Mouse (Mus musculus) lung, postnatal 0 days (tissue): ENCODE results near the gene Retreg1. TPM values are rescaled to one million over a fixed set of nuclear protein-coding genes. Genes with fewer than 3 reads are reported as not detected.

Experiments
- ATAC-seq: fragments of 200-750 bp; cut with Nextera tagmentation; 2 replicates; pipeline ENCODE4 v1.8.0; 2017; ENCODE audit warnings: moderate library complexity
- DNase-seq: peaks from one replicate; pipeline ENCODE4 v3.0.0-alpha.2; 2016; ENCODE audit warnings: low spot score
- H3K27ac ChIP-seq: fragments of 300-500 bp; sonication (generic); 2 replicates; pipeline ENCODE4 v1.5.1; 2014; ENCODE audit warnings: antibody characterized with exemption, mild to moderate bottlenecking, low read length, mixed read lengths
- H3K27me3 ChIP-seq: fragments of 300-500 bp; sonication (generic); replicated peaks from 2 replicates; pipeline ENCODE4 v1.6.1; 2014; ENCODE audit warnings: low read length, mixed read lengths; ENCODE audit not compliant: insufficient read depth
- H3K36me3 ChIP-seq: fragments of 300-500 bp; sonication (generic); 2 replicates; pipeline ENCODE4 v1.6.1; 2014; ENCODE audit warnings: low read length, mixed read lengths; ENCODE audit not compliant: insufficient read depth
- H3K4me1 ChIP-seq: fragments of 300-500 bp; sonication (generic); 2 replicates; pipeline ENCODE4 v1.6.1; 2014; ENCODE audit warnings: antibody characterized with exemption, low read depth, low read length, mixed read lengths; ENCODE audit not compliant: insufficient read depth
- H3K4me2 ChIP-seq: fragments of 300-500 bp; sonication (generic); replicated peaks from 2 replicates; pipeline ENCODE4 v1.6.1; 2014; ENCODE audit warnings: low read depth, mild to moderate bottlenecking, low read length, moderate library complexity, mixed read lengths
- H3K4me3 ChIP-seq: fragments of 300-500 bp; sonication (generic); 2 replicates; pipeline ENCODE4 v1.5.1; 2014; ENCODE audit warnings: low read depth, low read length
- H3K9ac ChIP-seq: fragments of 300-500 bp; sonication (generic); replicated peaks from 2 replicates; pipeline ENCODE4 v1.6.1; 2014; ENCODE audit warnings: low read depth, mild to moderate bottlenecking
- H3K9me3 ChIP-seq: fragments of 300-500 bp; sonication (generic); 2 replicates; pipeline ENCODE4 v1.6.1; 2016; ENCODE audit warnings: low read length, mixed read lengths
- CTCF ChIP-seq: IDR thresholded peaks from 2 replicates; pipeline ENCODE4 v1.5.1; 2016; ENCODE audit warnings: antibody characterized with exemption, mild to moderate bottlenecking
- EP300 ChIP-seq: IDR thresholded peaks from 2 replicates; pipeline ENCODE4 v1.6.1; 2016; ENCODE audit warnings: antibody characterized with exemption, mild to moderate bottlenecking, control low read depth
- WGBS: fragments of 180-500 bp; shearing (Covaris S2); extraction: QIAGEN DNeasy Blood & Tissue Kit; methylation state at CpG from one replicate; pipeline ENCODE4 v1.1.7; 2014; 5-methylcytosine and 5-hydroxymethylcytosine counted together
- polyA plus RNA-seq: library from polyadenylated mRNA; unstranded; fragments of >200 nt; fragmentation: Nextera tagmentation; extraction: Ambion mirVana; gene quantifications from 2 replicates; pipeline ENCODE4 v1.2.1, GENCODE M21; 2015

The Retreg1 gene
- polyA plus RNA-seq, 1 experiment from 2014 or later = 36.2 TPM

- WGBS = 84% methylated on average over 7 of the region's 7 CpGs
Observed at GRCm38 (mm10) chr15:25938496-25938895, 95.5 kb downstream of the Retreg1 start.

GRCm38 (mm10) chr15:25940397-25941377 is 97.7 kb downstream of the Retreg1 start:
- TF ChIP-seq EP300 (peak; percentile 77), CTCF (peak; percentile 46)
- H3K36me3 ChIP-seq = no peaks in the 10 kb centered on the region
- H3K9me3 ChIP-seq = no peaks in the 10 kb centered on the region
- 0 out of 2 replicates have a peak, but pooled peaks cover 3% of the 10 kb centered on the region for H3K4me1 ChIP-seq
- 26% methylated on average over 24 of the region's 24 CpGs for WGBS
- H3K4me3 ChIP-seq = peak overlapping the region; percentile 20; the same call in 1 of the 2 replicates
- ATAC-seq (peak; percentile 87), DNase-seq (peak; percentile 93)
- peak overlapping the region; percentile 27; the same call in 1 of the 2 replicates for H3K9ac ChIP-seq
- H3K27ac ChIP-seq = peak overlapping the region; percentile 71
- H3K4me2 ChIP-seq = peak overlapping the region; percentile 35
- H3K27me3 ChIP-seq = no peaks in the 10 kb centered on the region

More at GRCm38 (mm10) chr15:25938496-25938895, 95.5 kb downstream of the Retreg1 start:
- ATAC-seq (no peak), DNase-seq (no peak)
- Histone ChIP-seq H3K9me3 (no peaks in the 10 kb centered on the region), H3K9ac (no peak overlapping the region), H3K4me3 (no peak overlapping the region), H3K4me1 (peaks cover 4% of the 10 kb centered on the region; the same call in 1 of the 2 replicates), H3K4me2 (no peak overlapping the region), H3K27me3 (no peaks in the 10 kb centered on the region), H3K36me3 (no peaks in the 10 kb centered on the region), H3K27ac (no peak overlapping the region)
- TF ChIP-seq EP300 = no peak
- TF ChIP-seq CTCF = no peak

GRCm38 (mm10) chr15:25941514-25941913 is 98.5 kb downstream of the Retreg1 start:
- H3K4me3 ChIP-seq = no peak overlapping the region
- H3K9ac ChIP-seq = no peak overlapping the region
- H3K9me3 ChIP-seq = no peaks in the 10 kb centered on the region
- no peak for ATAC-seq
- no peaks in the 10 kb centered on the region for H3K27me3 ChIP-seq
- no peak for DNase-seq
- H3K4me2 ChIP-seq = peak overlapping the region; percentile 35; the same call in 1 of the 2 replicates
- no peaks in the 10 kb centered on the region for H3K36me3 ChIP-seq
- 0 out of 2 replicates have a peak, but pooled peaks cover 3% of the 10 kb centered on the region for H3K4me1 ChIP-seq
- 71% methylated on average over 11 of the region's 11 CpGs for WGBS
- H3K27ac ChIP-seq = no peak overlapping the region
- no peak for TF ChIP-seq CTCF
- TF ChIP-seq EP300 = no peak

GRCm38 (mm10) chr15:25942415-25942814 is 99.4 kb downstream of the Retreg1 start:
- H3K27ac ChIP-seq = no peak overlapping the region
- no peak for DNase-seq
- 75% methylated on average over 4 of the region's 4 CpGs for WGBS
- no peak overlapping the region; the same call in 1 of the 2 replicates for H3K4me2 ChIP-seq
- no peaks in the 10 kb centered on the region for H3K27me3 ChIP-seq
- no peak overlapping the region for H3K9ac ChIP-seq
- 0 out of 2 replicates have a peak, but pooled peaks cover 3% of the 10 kb centered on the region for H3K4me1 ChIP-seq
- H3K9me3 ChIP-seq = no peaks in the 10 kb centered on the region
- TF ChIP-seq EP300 (no peak), CTCF (no peak)
- H3K4me3 ChIP-seq = no peak overlapping the region
- no peaks in the 10 kb centered on the region for H3K36me3 ChIP-seq
- ATAC-seq = no peak

- Histone ChIP-seq H3K9me3 (no peaks in the 10 kb centered on the region), H3K4me3 (no peak overlapping the region), H3K27ac (no peak overlapping the region), H3K9ac (no peak overlapping the region), H3K4me1 (0 out of 2 replicates have a peak, but pooled peaks cover 3% of the 10 kb centered on the region), H3K27me3 (no peaks in the 10 kb centered on the region), H3K36me3 (no peaks in the 10 kb centered on the region), H3K4me2 (no peak overlapping the region)
- 84% methylated on average over 15 of the region's 15 CpGs for WGBS
- TF ChIP-seq EP300 (no peak), CTCF (no peak)
- DNase-seq (no peak), ATAC-seq (no peak)
Observed at GRCm38 (mm10) chr15:25943386-25944137, 100.6 kb downstream of the Retreg1 start.

GRCm38 (mm10) chr15:25945224-25945623 is 102.2 kb downstream of the Retreg1 start:
- no peak for TF ChIP-seq CTCF
- TF ChIP-seq EP300 = peak; percentile 85
- Histone ChIP-seq H3K36me3 (no peaks in the 10 kb centered on the region), H3K27ac (no peak overlapping the region), H3K4me2 (no peak overlapping the region), H3K9me3 (no peaks in the 10 kb centered on the region), H3K27me3 (no peaks in the 10 kb centered on the region), H3K9ac (no peak overlapping the region), H3K4me3 (no peak overlapping the region), H3K4me1 (0 out of 2 replicates have a peak, but pooled peaks cover 3% of the 10 kb centered on the region)
- peak; percentile 46 for ATAC-seq
- DNase-seq = peak; percentile 69
- 40% methylated on average over 8 of the region's 8 CpGs for WGBS
